Mouse (Mus musculus): Measurements from ENCODE around the gene Pnck.

The Pnck gene

DNA sequence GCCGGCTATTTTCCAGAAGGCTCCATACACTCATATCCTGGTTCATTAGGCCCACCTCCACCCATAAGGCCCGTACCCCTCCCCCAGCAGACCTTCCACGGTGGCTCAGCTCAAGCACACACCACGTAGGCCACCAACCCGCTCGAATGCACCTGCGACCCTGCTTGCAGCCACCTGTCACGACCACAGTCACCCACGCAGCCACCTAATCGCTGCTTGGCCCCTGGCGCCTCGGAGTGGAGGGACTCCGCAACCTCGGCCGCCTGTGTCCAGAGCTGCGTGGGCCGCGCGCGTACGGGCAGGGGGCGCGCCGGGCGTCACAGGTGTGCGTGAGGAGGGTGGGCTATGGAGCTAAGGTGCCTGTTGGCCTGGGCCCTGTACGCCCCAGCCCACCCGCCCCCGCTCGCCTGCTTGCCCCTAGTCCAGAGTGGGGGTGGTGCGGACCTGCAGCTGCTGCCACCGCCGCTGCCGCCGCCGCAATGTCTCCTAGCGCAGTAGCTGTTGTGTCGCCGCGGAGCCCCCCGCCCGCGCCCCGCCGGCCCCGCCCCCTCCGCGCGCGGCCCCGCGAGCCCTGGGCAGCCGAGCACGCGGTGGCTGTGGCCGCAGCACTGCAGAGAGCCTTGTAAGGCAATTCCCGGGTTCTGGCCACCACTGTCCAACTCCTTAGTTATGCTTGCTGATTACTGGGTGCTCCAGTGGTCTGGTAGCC, at the start of gene Pnck:
Gene Pnck, minus strand, starts transcription at position 543 of the 709 bp plus-strand sequence.
- DNase-seq = peak in 1 of 2 experiments; percentile 35

DNA sequence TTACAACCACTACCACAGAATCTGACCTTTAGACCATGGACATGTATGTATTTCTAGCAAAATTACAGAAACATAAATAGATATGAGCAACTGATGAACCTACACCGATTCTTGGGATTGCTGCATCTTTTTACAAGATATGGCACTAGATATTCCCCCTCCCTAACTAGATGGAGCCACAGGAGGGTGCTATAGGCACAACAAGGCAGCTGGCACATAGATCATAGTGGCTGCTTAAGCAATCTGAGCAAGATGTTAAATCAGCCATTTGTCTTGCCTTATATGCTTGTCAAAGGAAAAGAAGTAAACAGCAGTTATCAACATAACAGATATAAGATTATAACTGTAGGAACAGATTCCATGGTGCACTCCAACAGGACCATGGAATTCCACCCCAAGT, 40.6 kb upstream of the Pnck start:
- no peak for DNase-seq

DNA sequence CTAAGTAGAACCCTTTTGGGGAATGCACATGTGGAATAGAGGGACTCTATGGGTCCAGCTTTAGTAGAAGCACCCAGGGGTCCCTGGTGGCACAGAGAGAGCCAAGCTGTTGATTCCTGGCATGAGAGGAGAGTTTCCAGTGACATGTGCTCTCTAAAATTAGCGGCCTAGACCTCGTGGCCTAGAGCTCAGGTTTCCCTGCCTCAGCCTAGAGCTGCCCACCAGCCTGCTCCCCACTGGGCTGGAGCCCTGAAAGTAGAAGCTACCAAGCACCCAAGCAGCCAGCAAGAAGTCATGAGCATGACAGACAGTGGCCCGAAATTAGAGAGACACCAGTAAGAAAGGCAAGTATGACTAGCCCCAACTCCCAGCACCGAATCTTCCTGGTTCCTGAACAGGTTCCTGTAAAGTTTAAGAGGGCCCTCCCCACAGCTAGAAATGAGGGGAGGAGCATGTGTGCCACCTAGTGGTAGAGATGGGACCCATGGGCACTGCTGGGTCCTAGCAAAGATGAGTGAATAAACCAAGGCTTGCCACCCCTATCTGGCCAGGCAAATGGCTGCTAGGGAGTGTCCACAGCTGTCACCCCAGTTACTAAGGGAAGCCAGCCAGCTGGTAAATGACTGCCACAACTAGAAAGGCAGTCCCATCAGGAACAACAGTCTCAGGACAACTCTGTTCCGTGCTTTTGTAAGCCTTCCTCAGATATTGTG, 31.2 kb upstream of the Pnck start:
- peak; percentile 65 for DNase-seq

DNA sequence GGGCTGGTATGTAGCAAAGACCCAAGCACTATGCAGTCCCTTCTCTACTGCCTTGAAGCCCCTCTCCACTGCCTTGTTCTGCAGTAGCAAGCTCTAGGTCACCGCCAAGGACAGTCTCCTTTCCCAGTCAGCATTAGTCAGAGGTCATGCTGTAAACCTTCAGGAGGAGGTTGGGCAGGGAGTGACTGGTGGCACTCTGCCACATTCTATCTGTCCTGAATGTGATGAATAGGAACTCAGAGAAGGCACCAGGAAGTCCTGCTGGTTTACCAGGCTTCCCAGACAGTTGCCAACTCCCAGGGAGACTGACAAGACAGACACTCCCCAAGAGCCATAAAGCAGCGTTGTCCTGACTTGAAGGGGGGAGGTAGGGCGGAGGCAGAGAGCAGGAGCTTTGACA, 25.7 kb upstream of the Pnck start:
- DNase-seq = no peak

DNA sequence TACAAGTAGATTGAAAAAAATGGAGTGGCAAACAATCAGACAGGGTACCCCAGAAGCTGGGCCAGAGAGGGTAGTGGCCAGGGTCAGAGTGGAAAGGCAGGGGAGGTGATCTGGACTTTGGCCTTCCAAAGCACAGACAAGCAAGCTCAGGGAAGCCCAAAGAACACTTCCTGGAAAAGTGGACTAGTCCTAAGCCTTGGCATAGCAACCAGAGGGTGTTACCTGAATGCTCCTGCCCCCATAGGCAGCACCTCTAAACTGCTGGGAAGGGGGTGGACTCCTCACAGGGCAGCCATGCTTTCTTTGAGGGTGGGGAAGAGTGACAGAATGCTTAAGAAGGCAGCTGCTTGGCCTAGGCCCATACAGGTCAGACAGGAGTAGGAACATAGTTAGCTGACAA, 25.1 kb upstream of the Pnck start:
- DNase-seq = no peak

DNA sequence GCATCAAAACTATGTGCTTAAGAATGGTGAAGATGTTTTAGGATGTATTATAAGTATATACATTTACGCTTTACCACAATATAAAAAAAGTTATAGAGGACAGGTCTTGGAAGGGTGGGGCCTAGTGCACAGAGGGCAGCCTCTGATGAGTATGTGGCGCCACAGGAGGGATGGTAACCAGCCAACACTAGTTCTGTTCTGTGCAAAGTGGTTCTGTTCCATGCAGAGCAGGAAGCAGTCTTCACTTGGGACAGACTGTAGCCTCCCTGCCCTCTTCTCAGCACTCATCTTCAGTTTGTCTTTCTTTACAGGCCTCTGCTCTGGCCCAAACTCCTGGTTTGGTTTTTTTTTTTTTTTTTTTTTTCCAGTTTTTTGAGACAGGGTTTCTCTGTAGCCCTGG, 24.2 kb upstream of the Pnck start:
- DNase-seq = no peak

DNA sequence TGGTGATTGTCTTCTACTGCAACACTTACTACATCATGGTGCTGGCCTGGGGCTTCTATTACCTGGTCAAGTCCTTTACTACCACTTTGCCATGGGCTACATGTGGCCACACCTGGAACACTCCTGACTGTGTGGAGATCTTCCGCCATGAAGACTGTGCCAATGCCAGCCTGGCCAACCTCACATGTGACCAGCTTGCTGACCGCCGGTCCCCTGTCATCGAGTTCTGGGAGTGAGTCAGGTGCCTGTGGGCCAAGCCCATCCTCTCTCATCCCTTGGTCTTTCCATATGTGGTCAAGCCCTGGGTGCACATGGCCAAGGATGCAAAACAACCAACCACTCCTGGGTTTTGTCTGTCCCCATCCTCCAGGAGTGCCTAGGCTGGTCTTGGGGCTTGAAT, 16.8 kb upstream of the Pnck start:
- no peak for DNase-seq

DNA sequence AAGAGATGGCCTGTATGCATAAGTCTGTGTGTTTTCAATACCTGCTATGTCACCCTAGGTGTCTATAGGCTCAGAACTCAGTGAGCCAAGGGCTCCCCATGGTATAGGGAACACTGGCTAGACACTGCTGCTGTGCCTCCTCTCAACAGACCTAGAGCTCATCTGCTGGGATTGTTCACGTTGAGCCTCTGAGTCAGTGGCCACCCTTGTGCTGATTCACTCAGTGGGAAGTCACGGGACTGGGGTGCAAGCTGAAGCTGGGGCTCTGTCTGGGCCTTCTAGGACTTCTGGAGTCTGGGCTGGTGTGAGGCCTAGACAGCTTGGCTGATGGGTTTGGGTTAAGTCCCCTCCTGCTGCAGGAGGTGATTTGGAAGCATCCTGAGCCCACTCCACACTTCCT, 15.3 kb upstream of the Pnck start:
- DNase-seq = no peak

DNA sequence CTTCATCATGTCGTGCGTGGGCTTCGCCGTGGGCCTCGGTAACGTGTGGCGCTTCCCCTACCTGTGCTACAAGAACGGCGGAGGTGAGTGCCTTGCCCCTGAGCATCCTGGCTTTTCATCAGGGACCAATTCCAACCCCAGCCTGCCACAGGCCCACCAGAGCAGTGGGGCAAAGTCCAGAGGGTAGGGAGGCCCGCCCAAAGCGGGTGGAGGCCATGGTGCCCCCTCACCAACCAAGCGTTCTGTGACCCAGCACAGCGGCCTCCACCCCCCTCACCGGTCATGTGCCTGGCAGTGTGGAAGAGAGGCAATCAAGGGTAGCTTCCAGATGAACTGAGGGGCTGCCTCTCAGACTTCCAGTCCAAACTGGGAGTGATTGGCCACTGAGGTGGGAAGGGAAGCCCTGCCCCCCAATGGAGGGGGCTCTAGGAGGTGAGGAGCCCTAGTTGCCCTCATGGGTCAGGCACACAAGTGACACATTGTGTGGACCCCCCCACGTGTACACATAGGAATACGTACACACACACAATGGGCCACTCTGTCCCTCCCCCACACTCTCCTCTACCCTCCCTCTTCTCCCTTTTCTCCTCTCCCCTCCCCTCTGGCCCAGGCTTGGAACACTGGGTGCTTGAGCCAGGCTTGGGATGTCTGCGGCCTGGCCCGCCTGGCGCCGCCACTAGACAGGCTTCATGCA, 14.2 kb upstream of the Pnck start:
- DNase-seq = peak; percentile 18 to 43

DNA sequence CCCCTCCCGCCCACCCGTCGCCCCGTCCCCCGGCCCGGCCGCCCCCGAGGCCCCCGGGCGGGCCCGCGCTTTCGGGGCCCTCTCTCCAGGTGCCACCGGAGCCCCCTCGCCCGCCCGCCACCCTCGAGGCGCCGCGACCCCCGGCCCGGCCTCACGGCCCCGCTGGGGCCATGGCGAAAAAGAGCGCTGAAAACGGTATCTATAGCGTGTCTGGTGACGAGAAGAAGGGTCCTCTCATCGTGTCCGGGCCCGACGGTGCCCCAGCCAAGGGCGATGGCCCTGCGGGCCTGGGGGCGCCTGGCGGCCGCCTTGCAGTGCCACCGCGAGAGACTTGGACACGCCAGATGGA, 13.7 kb upstream of the Pnck start:
- no peak for DNase-seq

DNA sequence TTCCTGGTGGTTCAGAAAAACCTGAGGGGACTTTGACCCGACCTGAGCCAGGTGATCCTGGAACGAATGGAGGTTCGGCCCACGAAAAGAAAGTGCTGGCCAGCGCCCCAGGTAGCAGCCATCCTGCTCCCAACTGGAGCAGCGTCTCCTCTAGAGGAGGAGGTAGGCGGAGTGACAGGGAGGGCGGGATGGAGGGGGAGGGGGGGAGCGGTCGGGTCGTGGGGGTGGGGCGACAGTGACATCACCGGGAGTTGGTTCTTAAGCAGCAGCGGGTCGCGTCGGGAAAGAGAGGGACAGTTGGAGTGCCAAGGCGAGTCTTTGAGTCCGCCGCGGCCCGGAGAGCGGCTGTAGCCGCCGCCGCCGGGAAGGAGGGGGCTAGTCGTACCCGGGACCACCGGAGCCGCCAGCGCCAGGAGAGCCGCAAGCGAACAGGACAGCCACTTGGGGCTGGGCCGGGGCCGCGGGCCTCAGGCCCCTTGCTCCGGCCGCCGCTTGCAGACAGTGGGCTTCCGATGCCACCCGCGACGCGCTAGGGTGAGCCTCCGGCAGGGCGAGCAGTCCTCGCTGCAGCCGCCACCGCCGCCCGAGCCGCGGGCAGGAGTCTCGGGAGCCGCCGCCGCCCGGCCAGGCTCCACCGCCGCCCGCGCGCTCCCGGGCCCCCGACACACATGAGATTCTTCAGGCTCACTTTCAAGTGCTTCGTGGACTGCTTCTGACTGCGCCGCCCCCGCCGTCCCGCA, 13.1 kb upstream of the Pnck start, which contains the start of gene Slc6a8:
Gene Slc6a8, plus strand, starts transcription at position 272 of the 740 bp plus-strand sequence.
- DNase-seq = peak; percentile 76 to 78

DNA sequence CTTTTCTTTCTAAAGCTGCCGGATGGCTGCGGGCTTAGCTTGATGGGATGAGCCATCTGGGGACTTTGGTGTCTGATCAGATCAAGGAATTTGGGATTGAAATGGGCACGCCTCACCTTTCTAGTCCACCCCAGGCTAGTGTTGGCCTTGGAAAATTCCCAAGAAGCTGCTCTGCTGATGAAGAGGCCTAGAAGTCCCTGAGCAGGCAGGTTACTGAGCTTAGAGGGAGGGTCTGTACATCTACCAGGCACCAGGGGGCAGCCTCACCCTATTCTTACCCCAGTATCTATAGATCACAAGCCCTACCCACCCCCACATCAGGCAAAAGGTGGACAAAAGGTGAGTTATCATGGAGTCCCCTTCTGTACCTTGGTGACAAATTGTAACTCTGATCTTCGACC, 12.1 kb upstream of the Pnck start:
- DNase-seq = peak; percentile 41 to 56

DNA sequence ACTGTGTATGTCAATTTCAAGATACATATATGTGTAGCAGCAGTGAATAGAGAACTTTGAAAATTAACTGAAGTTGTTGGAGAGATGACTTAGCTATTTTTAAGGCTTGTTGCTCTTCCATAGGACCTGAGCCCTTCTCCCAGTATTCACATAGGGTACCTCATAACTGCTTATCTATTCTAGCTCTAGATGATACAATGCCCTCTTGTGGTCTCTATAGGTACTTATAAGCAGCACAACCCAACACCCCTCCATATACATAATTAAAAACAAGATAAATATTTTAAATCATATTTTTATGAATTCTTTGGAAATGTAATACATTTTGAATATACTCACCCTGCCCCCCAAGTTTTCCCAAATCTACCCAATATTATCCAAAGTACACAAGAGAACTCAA, 3.2 kb upstream of the Pnck start:
- no peak for DNase-seq

DNA sequence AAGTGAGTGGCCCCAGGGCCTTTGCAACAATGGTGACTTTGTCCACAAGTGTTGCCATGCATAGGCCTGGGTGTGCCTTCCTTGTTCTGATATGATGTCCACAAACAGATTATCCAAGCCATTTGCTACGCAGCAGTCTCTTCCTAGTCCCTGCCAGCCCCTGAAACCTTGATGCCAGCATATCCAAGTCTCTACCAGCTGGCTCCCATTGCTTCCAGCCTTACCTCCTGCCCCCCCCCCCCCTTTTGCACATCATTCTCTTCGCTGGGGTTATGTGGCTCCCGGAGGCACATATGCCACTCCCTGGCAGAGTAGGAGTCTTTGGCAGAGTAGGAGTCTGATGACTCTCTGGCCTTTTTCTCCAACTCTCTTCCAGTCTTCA, 358 bp upstream of the Pnck start:
- DNase-seq = no peak

DNA sequence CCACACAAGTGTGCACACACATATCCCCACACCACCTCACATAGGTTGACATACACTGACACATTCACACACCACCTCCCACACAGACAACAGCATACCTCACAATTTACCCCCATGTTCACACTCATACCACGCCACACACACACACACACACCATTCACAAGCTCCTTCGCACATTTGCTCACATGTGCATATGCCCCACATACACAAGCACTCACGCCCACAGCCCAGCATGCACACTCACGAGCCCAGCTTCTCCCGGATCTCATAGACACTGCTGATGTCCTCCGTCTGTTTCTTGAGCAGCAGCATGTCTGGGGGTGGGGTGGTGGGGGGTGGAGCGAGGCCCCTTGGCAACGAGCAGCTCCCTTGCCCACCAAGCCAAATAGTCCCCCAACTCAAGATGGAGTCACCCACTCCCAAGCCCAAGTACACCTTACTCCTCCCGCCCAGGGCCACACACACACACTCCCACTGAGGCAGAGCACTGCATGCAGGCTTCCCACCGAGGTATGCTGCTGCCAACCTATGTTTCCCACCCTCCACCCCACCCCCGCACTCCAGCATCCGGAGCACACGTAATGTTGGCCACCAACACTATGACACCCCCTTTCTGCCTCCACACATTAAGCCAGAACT, 862 bp downstream of the Pnck start:
- no peak for DNase-seq

DNA sequence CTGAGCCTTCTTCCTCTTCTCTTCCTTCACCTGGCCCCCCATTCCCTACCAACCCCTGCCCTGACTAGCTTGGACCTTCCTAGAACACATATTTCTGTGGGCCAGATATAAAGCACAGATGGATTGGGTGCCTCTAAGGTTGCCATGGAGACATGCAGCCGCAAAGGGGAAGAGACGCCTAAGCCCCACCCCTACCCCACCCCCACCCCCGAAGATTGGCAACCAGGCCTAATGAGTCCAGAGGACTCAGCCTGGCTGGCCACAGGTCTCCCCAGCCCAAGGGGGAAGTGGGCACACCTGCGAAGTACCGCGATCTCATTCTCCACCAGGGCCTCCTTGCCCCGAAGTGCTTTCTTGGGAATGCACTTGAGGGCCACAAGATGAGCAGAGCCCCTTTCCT, 1.5 kb downstream of the Pnck start:
- no peak for DNase-seq

DNA sequence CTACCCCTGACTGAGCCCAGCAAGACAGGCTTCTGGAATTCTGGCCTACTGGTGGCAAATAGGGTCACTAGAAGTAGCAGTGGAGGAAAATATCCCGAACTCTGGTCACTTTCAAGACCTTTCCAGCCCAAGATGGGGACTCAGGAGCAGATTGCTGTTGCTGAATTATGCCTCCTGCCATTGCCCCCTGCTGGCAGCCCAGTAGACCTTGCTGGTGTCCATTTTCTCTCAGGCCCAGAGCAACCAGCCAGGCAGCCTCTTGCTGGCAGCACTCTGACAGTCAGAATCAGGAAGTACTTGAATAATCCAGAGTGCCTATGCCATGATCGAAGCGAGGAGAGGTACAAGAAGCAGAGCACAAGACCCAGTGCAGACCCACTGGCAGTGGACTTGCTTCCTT, 4.4 kb downstream of the Pnck start:
- DNase-seq = peak; percentile 58 to 67

DNA sequence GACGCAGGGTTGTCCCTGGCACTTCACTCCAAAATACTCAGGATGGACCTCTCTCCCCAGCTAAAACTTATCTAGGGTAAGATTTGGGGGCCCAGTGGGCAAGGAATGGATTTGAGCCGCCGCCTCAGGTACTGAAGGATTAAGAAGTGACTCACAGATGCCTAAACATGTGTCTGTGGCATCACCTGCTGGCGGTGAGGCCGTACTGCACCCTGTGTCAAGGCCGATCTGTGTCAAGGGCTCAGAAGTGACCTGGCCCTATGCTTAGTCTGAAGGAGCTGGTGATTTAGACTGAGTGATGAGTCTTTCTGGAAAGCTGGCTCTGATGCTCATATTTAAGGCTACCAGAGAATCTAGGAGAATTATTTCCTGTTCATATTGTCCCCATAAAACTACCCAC, 5.7 kb downstream of the Pnck start:
- peak; percentile 63 to 76 for DNase-seq

DNA sequence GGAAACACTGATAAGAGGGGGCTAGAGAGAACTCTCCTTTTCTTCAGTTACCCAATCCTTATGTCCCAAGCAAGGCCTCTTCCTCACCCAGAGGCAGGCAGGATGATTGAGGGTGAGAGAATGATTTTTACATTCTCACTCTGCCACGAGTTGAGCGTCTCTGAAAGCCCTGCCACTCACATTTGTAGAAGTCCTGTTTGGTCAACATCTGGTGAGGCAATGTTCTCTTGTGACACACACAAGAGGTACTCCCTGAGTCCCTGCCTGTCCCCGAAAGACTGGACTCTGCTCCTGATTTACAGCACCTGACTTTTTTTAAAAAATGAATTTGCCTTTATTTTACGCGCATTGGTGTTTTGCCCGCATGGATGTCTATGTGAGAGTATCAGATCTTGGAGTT, 6.5 kb downstream of the Pnck start:
- DNase-seq = no peak

DNA sequence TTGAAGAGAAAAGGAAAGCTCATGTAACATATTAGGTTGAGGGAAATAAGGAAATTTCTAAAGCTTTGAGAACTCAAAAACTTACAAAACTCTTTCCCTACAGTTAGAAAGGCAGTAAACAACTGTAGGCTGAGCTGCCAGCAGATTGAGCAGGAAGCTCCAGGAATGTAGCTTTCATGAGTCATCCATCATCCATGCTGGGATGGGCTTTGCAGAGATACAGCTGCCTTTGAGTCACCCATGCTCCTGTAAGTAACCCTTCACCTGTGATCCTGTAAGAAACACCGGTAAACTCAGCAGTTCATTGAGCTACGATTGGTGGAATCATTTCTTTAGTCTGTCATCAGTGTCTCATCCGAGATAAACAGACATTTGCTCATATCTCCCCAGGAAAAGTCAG, 9.0 kb downstream of the Pnck start:
- no peak for DNase-seq

DNA sequence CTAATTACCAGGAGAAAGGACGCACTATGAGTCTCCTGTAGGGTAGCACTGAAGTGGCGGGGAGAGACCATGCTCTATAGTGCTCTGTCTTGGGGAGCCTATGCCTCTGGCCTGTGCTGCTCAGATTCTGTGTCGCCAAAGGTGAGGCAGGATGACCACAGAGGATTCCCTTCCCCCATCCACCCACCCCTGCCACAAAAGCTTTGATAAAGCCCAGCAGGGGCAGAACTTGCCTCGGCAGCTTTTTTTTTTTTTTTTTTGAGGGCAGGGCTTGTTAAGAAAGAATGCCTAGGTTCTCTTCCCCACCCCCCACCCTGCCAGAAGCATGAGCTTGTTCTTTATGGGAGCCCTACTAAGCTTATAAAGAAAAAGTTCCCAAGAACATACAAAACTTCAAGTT, 14.8 kb downstream of the Pnck start:
- no peak for DNase-seq

DNA sequence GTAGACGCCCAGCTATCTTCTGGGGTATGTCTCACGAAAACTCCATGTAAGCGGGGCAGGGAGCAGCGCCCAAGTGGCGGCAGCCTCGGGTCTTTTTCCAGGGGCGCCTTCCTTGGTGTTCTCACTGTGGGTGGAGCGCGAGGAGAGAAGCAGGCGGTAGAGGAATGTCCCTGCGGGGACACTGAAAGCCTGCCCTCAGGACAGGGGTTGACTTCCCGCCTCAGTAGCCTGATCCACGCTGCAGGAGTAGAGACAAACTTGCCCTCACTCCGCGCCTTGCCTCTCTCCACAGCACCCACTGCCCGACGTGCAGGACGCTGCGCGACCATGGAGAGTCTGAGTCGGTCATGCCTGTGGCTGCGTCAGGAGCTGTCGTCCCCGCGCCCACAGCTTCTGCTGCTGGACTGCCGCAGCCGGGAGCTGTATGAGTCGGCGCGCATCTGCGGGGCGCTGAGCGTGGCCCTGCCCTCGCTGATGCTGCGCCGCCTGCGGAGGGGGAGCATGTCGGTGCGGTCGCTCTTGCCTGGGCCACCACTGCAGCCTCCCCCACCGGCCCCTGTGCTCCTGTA, 19.9 kb downstream of the Pnck start:
- no peak for DNase-seq

DNA sequence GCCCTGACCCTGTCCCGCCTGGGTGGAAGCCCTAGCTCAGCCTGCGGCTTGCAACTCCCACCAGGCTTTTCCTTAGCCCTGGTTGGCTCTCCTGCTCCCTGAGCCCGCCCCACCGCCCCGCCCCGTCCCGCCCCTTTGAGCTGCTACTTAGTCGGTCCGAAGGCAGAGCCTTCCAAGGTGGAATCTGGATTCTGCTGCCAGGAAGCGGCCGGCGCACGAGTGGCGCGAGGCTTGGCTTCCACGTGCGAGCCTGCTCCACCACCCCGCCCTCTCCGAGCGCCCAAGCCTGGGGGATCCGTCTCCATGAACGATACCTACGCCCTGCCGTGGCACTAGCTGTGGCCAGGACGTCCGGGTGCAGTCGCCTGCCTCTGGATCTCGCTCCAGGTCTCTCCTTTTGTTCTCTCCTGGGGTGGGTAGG, 20.7 kb downstream of the Pnck start, which contains the start of gene Dusp9:
Gene Dusp9, plus strand, starts transcription at position 165 of the 421 bp plus-strand sequence.
- DNase-seq = peak; percentile 39 to 65

Data from lung, postnatal 4 days (tissue).